Mouse (Mus musculus): Measurements from ENCODE around the gene Pcdh17.

DNA sequence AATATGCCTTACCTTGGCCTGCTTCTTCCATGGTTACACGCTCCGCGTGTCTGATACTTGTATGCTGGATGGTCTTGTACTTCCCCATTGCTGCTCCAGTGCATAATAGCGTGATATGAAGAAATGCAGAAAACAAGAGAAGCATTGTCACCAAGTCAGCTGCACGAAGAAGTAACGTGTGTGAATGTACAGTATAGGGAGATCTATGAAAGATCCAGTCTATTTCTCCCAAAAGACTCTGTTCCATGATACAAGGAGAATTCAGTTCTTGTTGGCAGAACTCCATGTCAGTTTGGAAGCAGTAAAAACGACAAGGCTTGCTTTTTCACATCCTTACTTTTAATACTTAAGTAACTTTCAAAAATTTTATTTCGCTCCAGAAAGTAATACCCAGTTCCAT is 33.0 kb downstream of the Pcdh17 start:
- TF ChIP-seq CTCF (IDR thresholded peaks at IDR 0.05; ENCODE audit: borderline replicate concordance, insufficient read depth, low read depth, low read length): no peak
- TF ChIP-seq POLR2A (IDR thresholded peaks at IDR 0.05; ENCODE audit: borderline replicate concordance, insufficient read depth, low read length): no peak

Data from cerebellum, adult 2 months (tissue).